Mouse (Mus musculus) cortical plate, adult 2 months (tissue): ENCODE data around the gene Rpl11. TPM values are rescaled to one million over a fixed set of nuclear protein-coding genes. Genes with fewer than 3 reads are reported as not detected.

Experiments
- H3K27ac ChIP-seq: fragments of 200-500 bp; 2 replicates; pipeline ENCODE4 v1.5.1; 2012; ENCODE audit warnings: low read length, control low read depth, inconsistent platforms; ENCODE audit not compliant: insufficient read depth
- H3K4me1 ChIP-seq: fragments of 200-500 bp; 2 replicates; pipeline ENCODE4 v1.6.1; 2011; ENCODE audit warnings: low read length; ENCODE audit not compliant: control insufficient read depth, insufficient read depth
- H3K4me3 ChIP-seq: fragments of 200-500 bp; 2 replicates; pipeline ENCODE4 v1.5.1; 2011; ENCODE audit warnings: mild to moderate bottlenecking, low read length, control low read depth; ENCODE audit not compliant: insufficient read depth
- CTCF ChIP-seq: fragments of 200-500 bp; IDR thresholded peaks from 2 replicates; pipeline ENCODE4 v1.5.1; 2011; ENCODE audit warnings: mild to moderate bottlenecking, control low read depth, low read length; ENCODE audit not compliant: insufficient read depth; ENCODE audit errors: extremely low read depth
- POLR2A ChIP-seq: fragments of 200-500 bp; IDR thresholded peaks from 2 replicates; pipeline ENCODE4 v1.6.1; 2011; ENCODE audit warnings: mild to moderate bottlenecking, low read length, control low read depth; ENCODE audit not compliant: insufficient read depth; ENCODE audit errors: extremely low read depth
- polyA plus RNA-seq: library from polyadenylated mRNA; depleted of rRNA; stranded (reverse); fragments of >200 nt; gene quantifications from 2 replicates; pipeline ENCODE4 v1.2.3, GENCODE M21; 2012

Gene Rpl11
- polyA plus RNA-seq, 1 experiment: 511 TPM

- Histone ChIP-seq H3K4me1 (peaks cover 2% of the 10 kb centered on the region; the same call in 1 of the 2 replicates), H3K4me3 (no peak overlapping the region), H3K27ac (no peak overlapping the region)
- TF ChIP-seq POLR2A: no peak
- no peak for TF ChIP-seq CTCF
These were observed 37.1 kb downstream of the Rpl11 start for GRCm38 (mm10) chr4:136016059-136016602.

GRCm38 (mm10) chr4:136010586-136010985 is 42.6 kb downstream of the Rpl11 start:
- Histone ChIP-seq H3K4me1 (no peaks in the 10 kb centered on the region), H3K27ac (no peak overlapping the region), H3K4me3 (no peak overlapping the region)
- TF ChIP-seq CTCF (no peak), POLR2A (no peak)

- TF ChIP-seq POLR2A (no peak), CTCF (no peak)
- Histone ChIP-seq H3K27ac (no peak overlapping the region), H3K4me1 (no peaks in the 10 kb centered on the region), H3K4me3 (no peak overlapping the region)
These were observed 44.3 kb downstream of the Rpl11 start for GRCm38 (mm10) chr4:136008782-136009447.

DNA sequence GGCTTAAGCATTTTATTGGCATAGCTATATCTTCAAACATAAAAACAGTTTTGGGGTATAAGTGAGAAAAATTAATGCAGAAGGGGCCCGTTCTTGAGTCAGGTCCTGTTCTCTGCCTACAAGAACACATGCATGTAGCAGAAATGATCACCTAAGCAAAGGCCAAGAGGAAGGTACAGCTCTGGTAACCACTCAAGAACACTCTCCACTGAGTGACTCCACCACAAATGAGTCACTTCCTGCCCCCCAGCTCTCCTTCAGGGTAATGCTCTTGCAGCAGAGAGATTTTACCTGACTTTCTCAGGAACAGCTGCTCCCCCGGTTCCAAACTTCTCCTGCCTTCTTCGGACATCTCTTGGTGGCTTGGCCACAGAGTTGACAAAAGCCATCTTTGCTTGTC is 46.4 kb downstream of the Rpl11 start:
- Histone ChIP-seq H3K4me1 (no peaks in the 10 kb centered on the region), H3K27ac (no peak overlapping the region)
- TF ChIP-seq CTCF (no peak), POLR2A (no peak)

GRCm38 (mm10) chr4:136004921-136005320 is 48.3 kb downstream of the Rpl11 start:
- TF ChIP-seq POLR2A (no peak), CTCF (no peak)
- Histone ChIP-seq H3K4me1 (no peaks in the 10 kb centered on the region), H3K4me3 (no peak overlapping the region), H3K27ac (no peak overlapping the region)

More for the DNA sequence above, 46.4 kb downstream of the Rpl11 start:
- no peak overlapping the region for H3K4me3 ChIP-seq

GRCm38 (mm10) chr4:136004107-136004675 is 49.0 kb downstream of the Rpl11 start:
- H3K4me3 ChIP-seq: no peak overlapping the region
- no peak overlapping the region for H3K27ac ChIP-seq
- no peaks in the 10 kb centered on the region for H3K4me1 ChIP-seq
- TF ChIP-seq POLR2A (no peak), CTCF (no peak)

DNA sequence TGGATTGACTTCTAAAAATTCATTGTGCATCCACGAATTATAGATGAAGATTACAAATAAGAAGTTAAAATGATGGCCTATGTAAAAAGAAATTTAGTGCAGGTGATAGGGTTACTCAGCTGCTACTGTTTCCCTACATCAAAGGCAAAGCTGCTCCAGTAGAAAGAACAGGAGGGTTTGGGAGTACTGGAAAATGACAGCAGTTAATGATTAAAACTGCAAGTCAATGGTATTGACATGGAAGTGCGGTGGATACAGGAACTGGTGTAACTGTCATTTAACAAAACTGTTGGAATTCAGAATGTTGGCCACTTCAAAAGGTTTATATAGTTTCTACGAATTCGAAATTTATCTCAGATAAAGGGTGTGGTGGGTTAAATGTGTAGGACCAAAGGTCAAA is 58.1 kb downstream of the Rpl11 start:
- TF ChIP-seq POLR2A: no peak
- TF ChIP-seq CTCF: no peak
- no peaks in the 10 kb centered on the region for H3K4me1 ChIP-seq

DNA sequence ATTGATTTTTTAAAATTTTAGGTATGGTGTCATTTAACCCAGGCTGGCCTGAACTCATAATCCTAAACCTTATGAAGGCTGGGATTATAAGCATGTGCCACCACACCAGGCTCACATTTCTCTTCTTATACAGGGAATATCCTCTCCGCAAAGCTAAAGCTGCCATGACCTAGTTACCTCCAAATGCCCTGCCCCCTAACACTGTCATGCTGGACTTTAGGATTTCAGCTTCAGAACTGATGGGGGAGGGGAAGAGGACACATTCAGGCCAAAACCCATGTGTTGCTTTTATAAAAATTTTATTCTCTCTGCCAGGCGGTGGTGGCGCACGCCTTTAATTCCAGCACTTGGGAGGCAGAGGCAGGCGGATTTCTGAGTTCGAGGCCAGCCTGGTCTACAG is 59.3 kb downstream of the Rpl11 start:
- TF ChIP-seq POLR2A (no peak), CTCF (no peak)
- H3K4me3 ChIP-seq: no peak overlapping the region
- no peaks in the 10 kb centered on the region for H3K4me1 ChIP-seq
- no peak overlapping the region for H3K27ac ChIP-seq

More for the DNA sequence above, 58.1 kb downstream of the Rpl11 start:
- Histone ChIP-seq H3K4me3 (no peak overlapping the region), H3K27ac (no peak overlapping the region)

- peaks cover 2% of the 10 kb centered on the region; the same call in 1 of the 2 replicates for H3K4me1 ChIP-seq
- no peak overlapping the region for H3K27ac ChIP-seq
- H3K4me3 ChIP-seq: peak overlapping the region; percentile 95; the same call in 1 of the 2 replicates
- TF ChIP-seq POLR2A: no peak
- no peak for TF ChIP-seq CTCF
These were observed 65.5 kb downstream of the Rpl11 start for GRCm38 (mm10) chr4:135987714-135988113.
